Mouse (Mus musculus) liver, embryonic 18 days (tissue): ENCODE data around the gene Gm10974. TPM values are rescaled to one million over a fixed set of nuclear protein-coding genes. Genes with fewer than 3 reads are reported as not detected.

Source experiments
- polyA plus RNA-seq: library from polyadenylated mRNA; depleted of rRNA; stranded (reverse); fragments of >200 nt; gene quantifications from 2 replicates; pipeline ENCODE4 v1.2.3, GENCODE M21; 2012; rRNA removed

Gene Gm10974
- not detected in 2 replicates for polyA plus RNA-seq

DNA sequence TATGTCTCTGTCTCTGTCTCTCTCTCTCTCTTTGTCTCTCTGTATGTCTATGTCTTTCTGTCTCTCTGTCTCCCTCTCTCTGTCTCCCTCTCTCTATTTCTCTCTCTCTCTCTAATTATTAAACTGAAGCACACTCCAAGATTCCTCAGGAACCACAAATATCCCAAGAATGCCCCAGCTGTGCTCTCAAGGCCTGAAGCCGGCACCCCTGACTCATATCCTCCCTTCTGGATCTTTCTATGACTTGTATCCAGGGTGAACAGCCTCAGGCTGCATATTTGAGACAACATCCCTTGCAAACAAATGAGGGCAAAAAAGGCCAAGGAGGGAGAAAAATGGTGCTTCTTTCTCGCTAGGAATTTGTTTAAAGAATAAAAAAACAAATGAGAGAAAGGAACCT lies at the start of gene Gm10974:
Gene Gm10974, plus strand, starts transcription at position 2 of the 400 bp plus-strand sequence.

DNA sequence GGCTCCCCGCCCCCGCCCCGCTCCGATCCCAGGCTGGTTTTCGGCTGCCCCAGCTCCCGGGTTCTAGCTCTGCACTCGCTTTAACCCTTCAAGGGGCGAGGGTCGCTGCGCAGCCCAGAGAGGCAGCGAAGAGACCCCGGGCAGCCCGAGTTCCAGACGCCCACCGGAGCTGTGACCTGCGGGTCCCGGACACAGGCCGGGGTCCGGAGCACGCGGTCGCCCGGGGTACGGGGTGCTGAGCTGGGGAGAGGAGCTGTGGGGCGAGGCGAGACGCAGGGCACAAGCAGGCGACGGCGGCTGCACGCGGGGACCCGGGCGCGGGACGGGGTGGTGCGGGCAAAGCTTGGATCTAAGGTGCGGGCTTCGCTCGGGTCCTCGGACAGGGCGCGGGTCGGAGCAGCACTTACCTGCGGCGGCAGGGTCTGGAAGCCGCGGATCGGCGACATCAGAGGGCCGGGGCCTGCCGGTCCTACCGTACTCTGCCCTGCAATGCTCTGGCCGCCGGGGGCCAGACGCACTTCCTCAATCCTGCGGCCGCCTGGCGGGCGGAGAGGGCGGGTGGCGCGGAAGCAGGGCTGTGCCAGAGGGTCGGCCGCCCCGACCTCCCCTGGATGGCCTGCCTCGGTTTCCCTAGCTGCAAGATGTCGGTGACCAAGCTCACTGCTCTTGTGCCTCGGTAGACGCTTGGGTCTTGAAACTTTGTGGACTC lies 22.3 kb downstream of the Gm10974 start, which contains the start of gene Lrrk1:
Gene Lrrk1, minus strand, starts transcription at position 538 of the 709 bp plus-strand sequence.

DNA sequence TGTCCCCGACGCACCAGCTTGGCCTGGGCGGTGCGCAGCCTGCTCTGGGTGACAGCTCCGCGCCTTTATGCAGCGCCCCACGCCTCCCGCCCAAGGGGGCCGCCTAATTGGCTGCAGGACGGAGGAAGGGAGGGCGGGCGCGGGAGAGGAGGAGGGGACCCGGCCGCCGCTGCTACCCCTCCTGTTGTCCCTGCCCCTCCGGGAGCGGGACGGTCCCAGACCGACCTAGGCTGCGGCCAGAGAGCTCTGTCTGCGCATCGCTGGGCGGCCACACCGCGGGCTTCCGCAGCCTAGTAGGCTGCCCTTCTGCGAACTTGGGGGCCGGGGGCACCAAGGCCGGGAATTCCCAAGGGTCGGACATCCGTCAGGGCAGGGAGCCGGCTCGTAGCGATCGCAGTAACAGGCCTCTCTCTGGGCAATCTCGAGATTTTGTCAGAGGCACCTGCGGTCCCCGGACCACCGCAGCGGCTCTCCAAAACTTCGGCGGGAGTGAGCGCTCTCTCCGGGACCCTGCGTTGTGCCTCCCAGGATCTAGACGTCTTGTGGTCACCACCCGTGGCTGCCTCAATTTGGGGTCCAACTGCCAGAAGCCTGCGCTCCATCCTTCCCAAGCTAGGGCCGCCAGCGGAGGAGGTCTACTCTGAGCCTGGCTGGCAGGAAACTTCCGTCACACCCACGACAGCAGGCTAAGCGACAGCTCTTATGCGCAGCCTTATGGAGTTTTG lies 61.9 kb downstream of the Gm10974 start, which contains the start of gene Aldh1a3:
Gene Aldh1a3, minus strand, starts transcription at position 81 of the 725 bp plus-strand sequence.

Other genes starting within 250 kb of the Gm10974 start
- gene Lrrk1, start 22.4 kb downstream of the Gm10974 start, polyA plus RNA-seq: 4.7 and 5.0 TPM in 2 replicates
- gene Aldh1a3, start 61.6 kb downstream of the Gm10974 start, polyA plus RNA-seq: 0.37 and 0.54 TPM in 2 replicates